Mouse (Mus musculus) adrenal gland, adult 8-10 months (tissue): ENCODE data around the gene Ube2d2b. TPM values are rescaled to one million over a fixed set of nuclear protein-coding genes. Genes with fewer than 3 reads are reported as not detected.

Experiments used
- DNase-seq: peaks from one replicate; pipeline ENCODE4 v3.0.0; 2022
- total RNA-seq, 4 experiments: library from RNA; stranded (reverse); gene quantifications; 2 replicates each; pipeline ENCODE4 v1.2.4; 2022

The Ube2d2b gene
- total RNA-seq, 4 experiments from 2014 or later = not detected

- no peak for DNase-seq
These were observed 25.6 kb downstream of the Ube2d2b start for GRCm38 (mm10) chr5:107855546-107855945.

DNA sequence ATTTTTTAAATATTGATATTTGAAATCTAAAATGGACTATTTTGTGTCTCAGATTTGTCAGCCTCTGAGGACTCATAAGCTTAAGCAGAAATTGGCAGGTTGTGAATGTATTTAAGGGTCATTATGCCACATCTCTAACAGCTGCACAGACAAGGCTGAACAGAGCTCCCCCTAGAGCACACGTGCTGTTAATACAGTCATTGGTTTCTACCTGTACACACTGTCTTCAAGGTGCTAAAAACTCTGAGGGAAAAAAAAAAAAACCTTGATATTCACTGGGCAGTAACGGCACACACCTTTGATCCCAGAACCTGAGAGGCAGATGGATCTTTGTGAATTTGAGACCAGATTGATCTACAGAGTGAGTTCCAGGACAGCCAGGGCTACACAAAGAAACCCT, 29.1 kb downstream of the Ube2d2b start:
- no peak for DNase-seq

- DNase-seq = no peak
These were observed 34.1 kb downstream of the Ube2d2b start for GRCm38 (mm10) chr5:107863971-107864370.

- no peak for DNase-seq
These were observed 36.5 kb downstream of the Ube2d2b start for GRCm38 (mm10) chr5:107866127-107867126.

DNA sequence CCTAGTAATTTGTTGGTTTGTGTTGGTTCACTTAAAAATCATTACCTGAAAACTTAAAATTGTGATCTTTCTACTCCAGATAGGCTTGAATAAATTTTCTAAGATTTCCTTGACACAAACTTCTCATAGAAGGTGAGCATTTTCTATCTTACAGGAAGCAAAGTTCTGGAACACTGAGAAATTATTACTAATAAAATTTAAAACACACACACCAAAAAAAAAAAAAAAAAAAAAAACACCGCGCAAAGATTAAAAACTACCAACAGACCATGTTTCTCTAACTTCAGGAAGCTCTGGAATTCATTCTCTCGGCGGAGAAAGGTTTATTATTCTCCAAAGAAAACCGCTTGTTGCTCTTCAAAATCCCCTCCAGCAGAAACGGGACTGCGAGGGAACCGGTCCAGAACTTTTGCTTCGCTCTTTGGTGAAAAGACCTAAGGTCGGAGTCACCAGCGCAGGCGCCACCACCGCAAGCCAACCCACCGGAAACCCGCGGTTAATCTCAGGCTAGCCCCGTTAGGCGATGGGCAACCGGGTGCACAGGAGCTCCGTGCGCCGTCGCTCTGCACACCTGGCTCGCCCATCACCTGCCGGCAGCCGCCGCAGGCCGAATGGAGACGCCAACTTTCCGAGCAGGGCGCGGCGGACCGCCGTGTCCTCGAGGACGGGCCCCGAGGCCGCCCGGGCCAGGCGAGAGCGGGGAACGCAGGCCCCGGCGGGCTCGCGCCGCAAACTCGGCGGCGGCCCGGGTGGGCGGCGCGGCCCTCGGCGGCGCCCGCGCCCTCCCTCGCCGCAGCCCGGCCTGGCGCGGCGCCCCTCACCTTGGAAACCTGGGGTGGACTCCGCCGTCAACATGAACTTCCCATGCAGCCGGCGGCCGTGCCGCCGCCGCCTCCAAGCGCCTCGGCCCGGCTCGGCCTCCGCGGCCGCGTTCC, 38.3 kb downstream of the Ube2d2b start:
- DNase-seq = peak; percentile 55

- DNase-seq = peak; percentile 93
These were observed 39.1 kb downstream of the Ube2d2b start for GRCm38 (mm10) chr5:107868905-107869424.

GRCm38 (mm10) chr5:107869701-107870100, 39.8 kb downstream of the Ube2d2b start:
- peak; percentile 48 for DNase-seq

- DNase-seq = no peak
These were observed 43.4 kb downstream of the Ube2d2b start for GRCm38 (mm10) chr5:107873330-107873729.

GRCm38 (mm10) chr5:107873886-107874302, 44.0 kb downstream of the Ube2d2b start:
- no peak for DNase-seq

DNA sequence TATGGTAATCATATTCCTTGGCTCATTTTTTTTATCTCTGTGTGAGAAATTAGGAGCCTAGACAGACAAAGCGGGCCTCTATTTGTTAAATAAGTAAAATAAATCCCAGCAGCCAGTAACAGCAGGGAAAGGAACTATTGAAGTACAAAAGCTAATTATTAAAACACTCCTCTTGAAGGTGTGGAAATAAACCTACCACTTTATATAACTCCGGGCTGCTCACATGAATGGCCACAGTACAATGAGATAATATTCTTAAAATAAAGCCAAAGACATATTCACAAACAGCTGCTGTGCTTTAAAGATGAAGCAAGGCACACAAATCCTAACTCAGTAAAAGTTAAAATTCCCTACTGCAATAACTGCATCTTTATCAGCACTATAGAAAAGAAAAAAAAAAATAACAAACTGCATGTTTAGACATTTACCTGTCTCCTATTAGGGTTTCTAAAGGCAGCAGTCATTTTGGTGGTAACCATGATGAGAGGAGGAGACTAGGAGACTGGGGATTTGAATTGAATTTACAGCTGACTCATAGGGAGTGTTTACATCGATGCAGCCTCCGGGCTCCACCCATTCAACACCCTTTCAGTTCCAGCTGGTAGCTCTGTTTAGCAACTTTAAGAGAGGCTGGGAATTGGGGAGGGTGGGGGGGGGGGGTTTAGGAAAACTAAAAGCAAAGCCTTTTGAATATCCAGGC, 44.8 kb downstream of the Ube2d2b start, which contains the start of gene Evi5:
Evi5 (minus strand) TSS at position 547 of the 700 bp plus-strand sequence.
- DNase-seq = no peak

GRCm38 (mm10) chr5:107875261-107875611, 45.3 kb downstream of the Ube2d2b start:
- no peak for DNase-seq

DNA sequence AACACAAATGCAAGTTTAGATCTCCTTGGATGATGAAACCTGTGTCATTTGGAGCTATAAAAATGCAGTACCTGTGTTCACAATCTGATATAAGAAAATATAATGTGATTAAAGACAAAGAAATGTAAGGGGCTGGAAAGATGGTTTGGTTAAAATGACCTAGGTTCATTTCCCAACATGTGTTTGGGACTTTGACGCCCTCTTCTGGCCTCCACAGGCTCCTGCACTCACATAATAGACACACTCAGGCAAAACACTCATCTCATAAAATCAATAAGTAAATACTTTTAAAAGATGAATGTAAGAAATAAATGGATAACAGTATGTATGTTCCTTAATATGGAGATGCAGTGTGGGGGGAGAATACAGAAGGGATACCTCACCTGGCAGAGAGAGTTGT, 47.2 kb downstream of the Ube2d2b start:
- DNase-seq = no peak

- no peak for DNase-seq
These were observed 50.8 kb downstream of the Ube2d2b start for GRCm38 (mm10) chr5:107880710-107881109.

Other genes with a start within 250 kb of the Ube2d2b start
- gene Rpap2, start 232.7 kb upstream of the Ube2d2b start, total RNA-seq = 10 to 100 TPM; 17.8 to 21.2 (median 19.9) TPM
- 10 to 100 TPM in 3 of 4 experiments, 1 to 10 TPM in 1; 8.0 to 16.3 (median 11.5) TPM for gene Glmn, start 232.2 kb upstream of the Ube2d2b start, total RNA-seq
- gene Gfi1, start 104.1 kb upstream of the Ube2d2b start, total RNA-seq = under 1 TPM in 2 of 4 experiments, not detected in 2; 0.09 to 0.17 TPM
- 10 to 100 TPM; 66.8 to 73.3 (median 70.4) TPM for gene Evi5, start 45.0 kb downstream of the Ube2d2b start, total RNA-seq
- 10 to 100 TPM; 50.4 to 91.3 (median 70.7) TPM for gene Rpl5, start 70.4 kb downstream of the Ube2d2b start, total RNA-seq
- gene Fam69a, start 157.0 kb downstream of the Ube2d2b start, total RNA-seq = 1 to 10 TPM; 4.2 to 6.4 (median 5.3) TPM
- gene Mtf2, start 235.6 kb downstream of the Ube2d2b start, total RNA-seq = 10 to 100 TPM; 23.7 to 40.4 (median 27.0) TPM